Mouse (Mus musculus) midbrain, embryonic 16.5 days (tissue): ENCODE results near the gene Dact1. TPM values are rescaled to one million over a fixed set of nuclear protein-coding genes. Genes with fewer than 3 reads are reported as not detected.

Experiments
- ATAC-seq: fragments of 200-750 bp; cut with Nextera tagmentation; 2 replicates; pipeline ENCODE4 v1.8.0; 2017; ENCODE audit warnings: moderate TSS enrichment
- H3K27ac ChIP-seq: fragments of 300-500 bp; sonication (generic); 2 replicates; pipeline ENCODE4 v1.5.1; 2014; ENCODE audit warnings: mild to moderate bottlenecking, low read length, mixed read lengths
- H3K27me3 ChIP-seq: fragments of 300-500 bp; sonication (generic); 2 replicates; pipeline ENCODE4 v1.6.1; 2014; ENCODE audit warnings: low read depth, low read length, mixed read lengths; ENCODE audit not compliant: control insufficient read depth, insufficient read depth
- H3K36me3 ChIP-seq: fragments of 300-500 bp; sonication (generic); 2 replicates; pipeline ENCODE4 v1.6.1; 2014; ENCODE audit warnings: mild to moderate bottlenecking, low read length, moderate library complexity, mixed read lengths; ENCODE audit not compliant: control insufficient read depth, insufficient read depth
- H3K4me1 ChIP-seq: fragments of 300-500 bp; sonication (generic); 2 replicates; pipeline ENCODE4 v1.6.1; 2014; ENCODE audit warnings: mild to moderate bottlenecking, low read length, mixed read lengths; ENCODE audit not compliant: control insufficient read depth, insufficient read depth
- H3K4me2 ChIP-seq: fragments of 300-500 bp; sonication (generic); 2 replicates; pipeline ENCODE4 v1.6.1; 2014; ENCODE audit warnings: mild to moderate bottlenecking, low read length, mixed read lengths
- H3K4me3 ChIP-seq: fragments of 300-500 bp; sonication (generic); 2 replicates; pipeline ENCODE4 v1.5.1; 2014; ENCODE audit warnings: low read depth, mild to moderate bottlenecking, low read length, moderate library complexity, mixed read lengths
- H3K9ac ChIP-seq: fragments of 300-500 bp; sonication (generic); 2 replicates; pipeline ENCODE4 v1.6.1; 2014; ENCODE audit warnings: low read depth, low read length, mixed read lengths
- H3K9me3 ChIP-seq: fragments of 300-500 bp; sonication (generic); replicated peaks from 2 replicates; pipeline ENCODE4 v1.6.1; 2014; ENCODE audit warnings: mild to moderate bottlenecking, low read length, mixed read lengths; ENCODE audit not compliant: control insufficient read depth, poor library complexity, severe bottlenecking
- WGBS: fragments of 180-500 bp; shearing (Covaris S2); extraction: QIAGEN DNeasy Blood & Tissue Kit; methylation state at CpG from one replicate; pipeline ENCODE4 v1.1.7; 2014; 5-methylcytosine and 5-hydroxymethylcytosine counted together
- polyA plus RNA-seq: library from polyadenylated mRNA; unstranded; fragments of >200 nt; fragmentation: Nextera tagmentation; extraction: Ambion mirVana; gene quantifications from 2 replicates; pipeline ENCODE4 v1.2.1, GENCODE M21; 2015

Gene Dact1
- polyA plus RNA-seq, 1 experiment from 2014 or later = 25.3 TPM

DNA sequence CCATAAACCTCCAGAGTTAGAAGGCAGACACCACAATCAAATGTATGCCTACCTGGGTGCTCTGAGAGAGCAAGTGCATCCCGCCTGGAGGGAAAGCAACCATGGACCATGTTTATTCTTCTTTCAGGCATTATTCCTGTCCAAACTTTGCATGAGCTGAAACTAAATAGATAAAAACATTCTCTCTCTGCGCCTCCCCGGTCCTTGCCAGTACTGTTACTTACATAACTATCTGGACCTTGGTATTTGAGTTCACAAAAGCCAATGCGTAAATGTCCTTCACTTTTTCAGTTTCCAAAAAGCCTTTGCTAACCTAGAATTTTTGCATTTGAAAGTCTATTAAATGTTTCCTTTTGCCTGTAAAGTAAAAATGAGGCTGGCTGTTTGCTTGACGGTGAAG is 58.9 kb downstream of the Dact1 start:
- H3K36me3 ChIP-seq = no peaks in the 10 kb centered on the region
- H3K4me3 ChIP-seq = no peak overlapping the region
- no peak overlapping the region for H3K4me2 ChIP-seq
- WGBS = 82% methylated on average over 5 of the region's 5 CpGs
- peaks cover 11% of the 10 kb centered on the region; the same call in 1 of the 2 replicates for H3K4me1 ChIP-seq
- no peak overlapping the region for H3K9ac ChIP-seq
- H3K9me3 ChIP-seq = no peaks in the 10 kb centered on the region
- no peak for ATAC-seq
- H3K27me3 ChIP-seq = no peaks in the 10 kb centered on the region
- no peak overlapping the region for H3K27ac ChIP-seq

Other genes starting within 250 kb of the Dact1 start
- 0.36 TPM in 1 of 2 replicates, not detected in the other for gene Tomm20l, start 198.5 kb upstream of the Dact1 start, polyA plus RNA-seq
- gene Timm9, start 173.2 kb upstream of the Dact1 start, polyA plus RNA-seq = 106 and 107 TPM in 2 replicates
- gene 2700049A03Rik, start 173.0 kb upstream of the Dact1 start, polyA plus RNA-seq = 11.1 and 12.3 TPM in 2 replicates